Mouse (Mus musculus) myocyte (in vitro differentiated cells): ENCODE measurements around the gene Dnlz. TPM values are rescaled to one million over a fixed set of nuclear protein-coding genes. Genes with fewer than 3 reads are reported as not detected.

Source experiments
- H3K27me3 ChIP-seq: one replicate; pipeline ENCODE4 v1.6.1; 2011; ENCODE audit not compliant: control insufficient read depth, insufficient read depth, insufficient read length
- H3K36me3 ChIP-seq: one replicate; pipeline ENCODE4 v1.6.1; 2011; ENCODE audit not compliant: control insufficient read depth, insufficient read depth
- H3K4me2 ChIP-seq: one replicate; pipeline ENCODE4 v1.6.1; 2011; ENCODE audit warnings: low read depth, control low read depth
- H3K4me3 ChIP-seq: one replicate; pipeline ENCODE4 v1.5.1; 2011; ENCODE audit warnings: mild to moderate bottlenecking, control low read depth, moderate library complexity
- H3K79me2 ChIP-seq: one replicate; pipeline ENCODE4 v1.6.1; 2011; ENCODE audit not compliant: control insufficient read depth, insufficient read depth
- H3ac ChIP-seq: one replicate; pipeline ENCODE4 v1.6.1; 2011; ENCODE audit not compliant: control insufficient read depth, insufficient read length
- CEBPB ChIP-seq: IDR thresholded peaks from 2 replicates; pipeline ENCODE4 v1.6.1; 2011; ENCODE audit warnings: mild to moderate bottlenecking, moderate library complexity; ENCODE audit not compliant: poor library complexity, insufficient read depth, severe bottlenecking
- E2F4 ChIP-seq: IDR thresholded peaks from one replicate; pipeline ENCODE4 v1.6.1; 2011; ENCODE audit warnings: mild to moderate bottlenecking, control low read depth, moderate library complexity; ENCODE audit not compliant: insufficient read depth
- MAX ChIP-seq: IDR thresholded peaks from one replicate; pipeline ENCODE4 v1.6.1; 2011; ENCODE audit warnings: low read depth, mild to moderate bottlenecking, control low read depth
- MYOD1 ChIP-seq, 3 experiments: IDR thresholded peaks; one replicate each; pipeline ENCODE4 v1.6.1; 2011; ENCODE audit warnings: control low read depth in 2 of 3, low read depth in 2 of 3, mild to moderate bottlenecking in 2 of 3, moderate library complexity in 1 of 3; ENCODE audit not compliant: insufficient read length in 2 of 3, control insufficient read depth in 1 of 3
- MYOG ChIP-seq, 3 experiments: IDR thresholded peaks; one replicate each; pipeline ENCODE4 v1.6.1; 2011; ENCODE audit warnings: control low read depth in 2 of 3, low read depth in 2 of 3, mild to moderate bottlenecking in 2 of 3; ENCODE audit not compliant: insufficient read length in 2 of 3, control insufficient read depth in 1 of 3, insufficient read depth in 1 of 3
- POLR2A ChIP-seq: IDR thresholded peaks from one replicate; pipeline ENCODE4 v1.6.1; 2011; ENCODE audit warnings: low read depth, mild to moderate bottlenecking, control low read depth, moderate library complexity; ENCODE audit not compliant: insufficient read length
- POLR2AphosphoS2 ChIP-seq: IDR thresholded peaks from one replicate; pipeline ENCODE4 v1.6.1; 2011; ENCODE audit warnings: low read depth, control low read depth; ENCODE audit not compliant: insufficient read length
- REST ChIP-seq: IDR thresholded peaks from one replicate; pipeline ENCODE4 v1.6.1; 2011; ENCODE audit warnings: mild to moderate bottlenecking, control low read depth, moderate library complexity; ENCODE audit not compliant: insufficient read depth, insufficient read length
- SRF ChIP-seq: IDR thresholded peaks from one replicate; pipeline ENCODE4 v1.6.1; 2011; ENCODE audit warnings: low read depth; ENCODE audit not compliant: control insufficient read depth, insufficient read length
- TCF12 ChIP-seq: IDR thresholded peaks from one replicate; pipeline ENCODE4 v1.6.1; 2011; ENCODE audit warnings: mild to moderate bottlenecking, control low read depth; ENCODE audit not compliant: poor library complexity, insufficient read depth, severe bottlenecking
- TCF3 ChIP-seq: IDR thresholded peaks from one replicate; pipeline ENCODE4 v1.6.1; 2011; ENCODE audit warnings: low read depth, control low read depth; ENCODE audit not compliant: insufficient read length
- USF1 ChIP-seq: IDR thresholded peaks from one replicate; pipeline ENCODE4 v1.6.1; 2011; ENCODE audit warnings: low read depth, mild to moderate bottlenecking, control low read depth, moderate library complexity
- polyA plus RNA-seq: library from polyadenylated mRNA; unstranded; fragments of >200 nt; fragmentation: generic; extraction: Trizol; gene quantifications from one replicate; pipeline ENCODE4 v1.2.1, GENCODE M21; 2012; ENCODE audit warnings: missing spikeins

Gene Dnlz
- 28.4 TPM for polyA plus RNA-seq

DNA sequence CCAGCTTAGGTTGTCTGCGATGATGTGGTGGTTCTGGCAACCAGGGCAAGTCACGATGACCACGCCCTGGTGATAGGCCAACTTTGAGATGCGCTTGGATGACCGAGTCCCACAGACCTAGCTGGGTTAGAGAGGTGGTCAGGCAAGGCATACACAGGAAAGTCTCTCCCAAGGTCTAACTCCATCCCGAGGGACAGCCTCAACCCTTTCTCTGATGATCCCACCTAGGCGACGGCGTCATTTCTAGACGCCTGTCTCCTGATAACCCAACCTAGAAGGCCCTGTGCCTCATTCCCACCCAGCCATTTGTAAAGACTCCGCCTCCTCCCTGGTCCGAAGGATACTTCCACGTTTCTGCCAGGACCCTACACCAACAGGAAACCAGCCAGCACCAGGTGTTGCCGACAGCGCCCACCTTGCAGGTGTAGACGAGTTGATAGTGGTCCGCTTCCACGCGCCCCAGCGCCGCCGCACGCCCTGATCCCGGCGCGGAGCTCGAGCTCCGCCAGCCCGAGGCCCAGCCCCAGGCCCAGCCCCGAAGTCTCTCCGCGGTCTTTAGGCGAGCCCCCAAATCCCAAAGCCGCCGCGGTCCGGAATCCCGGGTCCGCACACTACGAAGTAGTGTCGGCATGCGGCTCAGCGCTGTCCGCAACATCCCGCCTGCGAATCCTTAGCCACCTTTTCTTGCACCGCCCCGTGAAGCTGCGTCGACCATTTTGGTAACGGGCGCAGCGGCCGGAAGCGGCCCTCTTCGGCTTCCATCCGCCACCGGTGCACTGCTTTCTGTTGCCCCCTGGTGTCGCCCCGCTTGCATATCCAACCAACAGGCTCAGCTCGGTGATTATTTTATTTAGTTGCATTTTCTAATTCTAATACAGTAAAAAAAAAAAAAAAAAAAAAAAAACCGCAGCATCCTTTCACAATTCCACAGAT lies at the start of gene Dnlz:
Dnlz (minus strand) TSS at position 753 of the 933 bp plus-strand sequence.
- H3ac ChIP-seq: peak within 1 kb of the TSS; percentile 86
- peaks cover 11% of the 10 kb centered on the region for H3K79me2 ChIP-seq
- H3K36me3 ChIP-seq: peaks cover 4% of the 10 kb centered on the region
- H3K4me3 ChIP-seq: peak within 1 kb of the TSS; percentile 56
- H3K27me3 ChIP-seq: no peaks in the 10 kb centered on the region
- TF ChIP-seq E2F4 (peak; percentile 34), REST (no peak), SRF (peak; percentile 59), POLR2AphosphoS2 (peak; percentile 48), POLR2A (peak; percentile 70)
- peak within 1 kb of the TSS; percentile 83 for H3K4me2 ChIP-seq

DNA sequence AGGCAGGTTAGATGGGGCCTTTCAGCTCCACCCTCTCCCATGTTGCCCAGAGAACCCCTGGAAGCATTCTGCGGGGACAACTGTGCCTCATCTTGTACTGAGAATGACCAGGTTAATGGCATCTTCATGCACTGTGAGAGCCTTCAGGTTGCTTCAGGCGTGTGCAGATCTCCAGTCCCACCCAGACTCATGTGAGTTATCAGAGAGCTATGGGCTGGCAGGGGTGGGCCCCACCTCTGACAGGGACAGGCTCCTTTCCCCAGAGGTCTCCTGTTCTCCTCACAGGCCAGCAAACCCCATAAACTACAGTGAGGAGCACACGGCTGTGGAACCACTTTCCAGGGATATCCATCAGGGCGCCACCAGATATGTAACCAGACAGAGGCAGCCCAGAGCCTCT lies 49.1 kb upstream of the Dnlz start:
- Histone ChIP-seq H3K4me3 (no peak overlapping the region), H3K27me3 (no peaks in the 10 kb centered on the region), H3ac (no peak overlapping the region), H3K4me2 (no peak overlapping the region), H3K79me2 (peaks cover 6% of the 10 kb centered on the region), H3K36me3 (peaks cover 24% of the 10 kb centered on the region)
- no peak for TF ChIP-seq POLR2A
- no peak for TF ChIP-seq MYOD1 (IDR thresholded peaks at IDR 0.05; ENCODE audit: control insufficient read depth in 1 of 3, insufficient read length in 2 of 3, low read depth in 2 of 3)

DNA sequence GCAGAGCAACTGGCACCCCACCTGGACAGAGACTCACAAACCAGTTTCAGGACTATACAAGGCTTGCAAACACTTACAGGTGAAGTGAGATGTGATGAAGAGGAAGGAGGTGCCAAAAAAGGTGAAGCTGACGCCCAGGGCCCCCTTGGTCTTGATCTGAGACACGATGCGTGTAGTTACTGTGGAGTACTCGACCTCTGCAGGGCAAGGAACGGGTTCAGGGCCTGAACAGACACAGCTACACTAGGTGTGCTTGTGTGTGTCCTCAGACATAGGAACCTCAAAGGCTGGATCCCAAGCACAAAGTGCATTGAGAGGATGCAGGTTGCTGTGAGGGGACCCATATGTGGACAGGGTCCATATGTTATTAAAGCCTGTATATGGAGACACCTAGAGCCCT lies 48.4 kb upstream of the Dnlz start:
- no peak overlapping the region for H3K4me3 ChIP-seq
- no peaks in the 10 kb centered on the region for H3K27me3 ChIP-seq
- peaks cover 31% of the 10 kb centered on the region for H3K36me3 ChIP-seq
- H3K4me2 ChIP-seq: no peak overlapping the region
- no peak for TF ChIP-seq SRF
- TF ChIP-seq POLR2AphosphoS2: peak; percentile 67
- H3ac ChIP-seq: no peak overlapping the region
- no peaks in the 10 kb centered on the region for H3K79me2 ChIP-seq

DNA sequence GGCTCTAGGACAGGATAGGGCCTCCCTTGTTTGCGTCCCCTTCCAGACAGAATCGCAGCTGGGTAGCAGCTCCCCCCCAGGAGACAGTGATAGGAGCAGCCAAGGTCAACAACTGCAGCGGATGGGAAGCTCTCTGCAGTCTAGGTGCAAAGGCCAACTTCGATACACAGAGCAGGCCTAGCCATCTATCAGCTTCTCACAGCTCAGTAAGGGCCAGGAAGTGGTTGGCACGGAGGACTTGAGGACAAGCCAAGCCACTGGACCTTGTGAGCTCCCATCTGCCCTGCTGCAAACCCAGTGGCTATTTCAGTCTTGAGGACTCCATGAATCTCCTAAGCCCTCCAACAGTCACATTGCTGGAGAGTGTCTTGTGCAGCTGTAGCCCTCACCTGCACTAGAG lies 47.7 kb upstream of the Dnlz start:
- Histone ChIP-seq H3K36me3 (peaks cover 38% of the 10 kb centered on the region), H3K27me3 (no peaks in the 10 kb centered on the region), H3K79me2 (no peaks in the 10 kb centered on the region), H3K4me2 (no peak overlapping the region), H3ac (no peak overlapping the region), H3K4me3 (no peak overlapping the region)
- TF ChIP-seq MAX: no peak
- TF ChIP-seq TCF12: no peak
- TF ChIP-seq SRF: no peak
- TF ChIP-seq CEBPB: no peak
- TF ChIP-seq POLR2A: peak; percentile 22
- TF ChIP-seq POLR2AphosphoS2: peak; percentile 73
- TF ChIP-seq USF1: no peak
- TF ChIP-seq REST: no peak
- no peak for TF ChIP-seq E2F4
- TF ChIP-seq MYOD1 (IDR thresholded peaks at IDR 0.05; ENCODE audit: control insufficient read depth in 1 of 3, insufficient read length in 2 of 3, low read depth in 2 of 3): no peak
- TF ChIP-seq MYOG (IDR thresholded peaks at IDR 0.05; ENCODE audit: control insufficient read depth in 1 of 3, insufficient read depth in 1 of 3, insufficient read length in 2 of 3, low read depth in 2 of 3): no peak
- TF ChIP-seq TCF3: no peak

DNA sequence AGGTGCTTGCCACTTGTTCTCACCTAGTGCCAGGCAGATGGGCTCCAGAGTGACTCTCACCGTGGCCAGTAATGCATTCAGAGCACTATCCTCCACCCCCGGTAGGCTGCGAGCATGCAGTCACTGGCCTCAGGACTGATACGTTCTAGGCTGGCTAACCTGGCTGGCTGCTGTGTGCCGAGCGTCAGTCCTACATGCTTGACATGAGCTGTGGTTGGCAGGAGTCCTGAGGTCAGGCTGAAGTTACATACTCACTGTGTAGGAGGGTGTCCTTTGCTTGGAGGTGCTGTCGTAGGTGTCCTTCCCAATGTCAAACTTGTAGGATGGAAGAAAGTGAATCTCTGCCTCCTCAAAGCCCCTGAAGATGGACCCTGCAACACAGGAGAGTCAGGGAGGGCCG lies 47.1 kb upstream of the Dnlz start:
- Histone ChIP-seq H3K4me3 (no peak overlapping the region), H3K36me3 (peaks cover 45% of the 10 kb centered on the region), H3K79me2 (no peaks in the 10 kb centered on the region), H3ac (no peak overlapping the region), H3K4me2 (no peak overlapping the region), H3K27me3 (no peaks in the 10 kb centered on the region)
- TF ChIP-seq MYOD1 (IDR thresholded peaks at IDR 0.05; ENCODE audit: control insufficient read depth in 1 of 3, insufficient read length in 2 of 3, low read depth in 2 of 3) (no peak), POLR2AphosphoS2 (peak; percentile 62), POLR2A (peak; percentile 32), REST (no peak)
